Mouse (Mus musculus) MEL (cell line): ENCODE results near the gene Sdhaf1. TPM values are rescaled to one million over a fixed set of nuclear protein-coding genes. Genes with fewer than 3 reads are reported as not detected.
A peak's percentile ranks its signal among the peaks of the same experiment; 100 is the strongest.

Experiments
- DNase-seq: peaks from one replicate; pipeline ENCODE4 v3.0.0; 2011; ENCODE audit warnings: low read depth, low spot score
- H3K27ac ChIP-seq: 2 replicates; pipeline ENCODE4 v1.5.1; 2012; ENCODE audit warnings: low read depth, mild to moderate bottlenecking, control low read depth, low read length, moderate library complexity; ENCODE audit not compliant: control insufficient read depth
- H3K27me3 ChIP-seq, 2 experiments: fragments of 150-350 bp in 1 of 2; sonication (generic) in 1 of 2; 2 replicates each; pipeline ENCODE4 v1.6.1; 2012; ENCODE audit warnings: low read length in 2 of 2, mild to moderate bottlenecking in 2 of 2, improper control_type of control experiment in 1 of 2, moderate library complexity in 1 of 2; ENCODE audit not compliant: insufficient read depth in 2 of 2, control insufficient read depth in 1 of 2
- H3K36me3 ChIP-seq, 2 experiments: 2 replicates each; pipeline ENCODE4 v1.6.1; 2012 to 2014; ENCODE audit warnings: low read length in 2 of 2, improper control_type of control experiment in 1 of 2, inconsistent platforms in 1 of 2, mild to moderate bottlenecking in 1 of 2; ENCODE audit not compliant: insufficient read depth in 2 of 2, control insufficient read depth in 1 of 2
- H3K4me1 ChIP-seq, 2 experiments: fragments of 150-350 bp in 1 of 2; sonication (generic) in 1 of 2; 2 replicates each; pipeline ENCODE4 v1.6.1; 2012; ENCODE audit warnings: low read length in 2 of 2, improper control_type of control experiment in 1 of 2, mild to moderate bottlenecking in 1 of 2; ENCODE audit not compliant: insufficient read depth in 2 of 2, control insufficient read depth in 1 of 2
- H3K4me3 ChIP-seq, 2 experiments: fragments of 150-350 bp in 1 of 2; sonication (generic) in 1 of 2; 2 replicates each; pipeline ENCODE4 v1.5.1; 2012; ENCODE audit warnings: low read depth in 2 of 2, low read length in 2 of 2, mild to moderate bottlenecking in 2 of 2, moderate library complexity in 2 of 2, control low read depth in 1 of 2, improper control_type of control experiment in 1 of 2; ENCODE audit not compliant: control insufficient read depth in 1 of 2, insufficient read depth in 1 of 2
- H3K79me2 ChIP-seq: 2 replicates; pipeline ENCODE4 v1.6.1; 2012; ENCODE audit warnings: mild to moderate bottlenecking, low read length, moderate library complexity; ENCODE audit not compliant: control insufficient read depth, poor library complexity, insufficient read depth
- H3K9ac ChIP-seq: 2 replicates; pipeline ENCODE4 v1.6.1; 2012; ENCODE audit warnings: low read depth, mild to moderate bottlenecking, control low read depth, low read length, moderate library complexity; ENCODE audit not compliant: control insufficient read depth, poor library complexity, severe bottlenecking
- H3K9me3 ChIP-seq: fragments of 150-350 bp; sonication (generic); replicated peaks from 2 replicates; pipeline ENCODE4 v1.6.1; 2012; ENCODE audit warnings: mild to moderate bottlenecking, low read length, improper control_type of control experiment, moderate library complexity; ENCODE audit not compliant: insufficient read depth
- CTCF ChIP-seq, 3 experiments: IDR thresholded peaks in 2 of 3; conservative IDR thresholded peaks in 1 of 3; 2 replicates each; pipeline ENCODE4 v1.5.1; 2011 to 2012; ENCODE audit warnings: low read length in 3 of 3, low read depth in 2 of 3, mild to moderate bottlenecking in 2 of 3, improper control_type of control experiment in 1 of 3, inconsistent platforms in 1 of 3, mixed read lengths in 1 of 3, moderate library complexity in 1 of 3; ENCODE audit not compliant: control insufficient read depth in 1 of 3, insufficient read depth in 1 of 3, poor library complexity in 1 of 3, severe bottlenecking in 1 of 3
- E2F4 ChIP-seq: IDR thresholded peaks from 2 replicates; pipeline ENCODE4 v1.6.1; 2011; ENCODE audit warnings: low read depth, low read length, improper control_type of control experiment, borderline replicate concordance
- KAT2A ChIP-seq: conservative IDR thresholded peaks from 2 replicates; pipeline ENCODE4 v1.6.1; 2012; ENCODE audit warnings: low read depth, low read length, improper control_type of control experiment, inconsistent platforms
- MAX ChIP-seq: IDR thresholded peaks from 2 replicates; pipeline ENCODE4 v1.6.1; 2011; ENCODE audit warnings: low read length, improper control_type of control experiment
- MXI1 ChIP-seq: IDR thresholded peaks from 2 replicates; pipeline ENCODE4 v1.6.1; 2011; ENCODE audit warnings: mild to moderate bottlenecking, low read depth, low read length, improper control_type of control experiment
- NRF1 ChIP-seq: IDR thresholded peaks from 2 replicates; pipeline ENCODE4 v1.6.1; 2014; ENCODE audit warnings: low read depth, mild to moderate bottlenecking, inconsistent platforms, low read length, improper control_type of control experiment, moderate library complexity; ENCODE audit not compliant: poor library complexity, insufficient read depth, severe bottlenecking
- POLR2A ChIP-seq, 2 experiments: IDR thresholded peaks; 2 replicates each; pipeline ENCODE4 v1.6.1; 2011 to 2012; ENCODE audit warnings: low read length in 2 of 2, mild to moderate bottlenecking in 2 of 2, control low read depth in 1 of 2, improper control_type of control experiment in 1 of 2, low read depth in 1 of 2, moderate library complexity in 1 of 2; ENCODE audit not compliant: control insufficient read depth in 1 of 2, insufficient read depth in 1 of 2, poor library complexity in 1 of 2
- RAD21 ChIP-seq: IDR thresholded peaks from 2 replicates; pipeline ENCODE4 v1.6.1; 2011; ENCODE audit warnings: mild to moderate bottlenecking, low read depth, low read length, improper control_type of control experiment
- SIN3A ChIP-seq: IDR thresholded peaks from 2 replicates; pipeline ENCODE4 v1.6.1; 2012; ENCODE audit warnings: low read length, improper control_type of control experiment, inconsistent platforms
- SMC3 ChIP-seq: IDR thresholded peaks from 2 replicates; pipeline ENCODE4 v1.6.1; 2011; ENCODE audit warnings: low read depth, low read length, improper control_type of control experiment
- ZNF384 ChIP-seq: IDR thresholded peaks from 2 replicates; pipeline ENCODE4 v1.6.1; 2012; ENCODE audit warnings: low read depth, mild to moderate bottlenecking, inconsistent platforms, low read length, improper control_type of control experiment
- polyA plus RNA-seq, 2 experiments: library from polyadenylated mRNA; stranded (reverse) in 1 of 2; unstranded in 1 of 2; fragments of >175 nt in 1 of 2; fragments of >200 nt in 1 of 2; gene quantifications; 2 replicates each; pipeline versions ENCODE4 v1.2.1 to v1.2.4; 2012; ENCODE audit warnings: low replicate concordance in 2 of 2, low read depth in 1 of 2; ENCODE audit not compliant: insufficient read length in 2 of 2, insufficient read depth in 1 of 2, missing spikeins in 1 of 2
- total RNA-seq: library from RNA; depleted of rRNA; stranded (reverse); fragments of 300-350 nt; gene quantifications from 2 replicates; pipeline ENCODE4 v1.2.3, GENCODE M21; 2012

Sdhaf1 gene
- total and polyA plus RNA-seq, 3 experiments = 4.3 to 8.1 TPM; not detected in 1

- no peak for TF ChIP-seq SIN3A
- Histone ChIP-seq H3K79me2 (no peaks in the 10 kb centered on the region), H3K36me3 (no peaks in the 10 kb centered on the region), H3K9ac (no peak overlapping the region), H3K27ac (no peak overlapping the region), H3K4me1 (peaks cover 0 to 4% of the 10 kb centered on the region in 2 experiments; a peak in 1 of 4 replicates), H3K9me3 (no peaks in the 10 kb centered on the region), H3K27me3 (0 out of 4 replicates have a peak, but pooled peaks cover 0 to 2% of the 10 kb centered on the region in 2 experiments), H3K4me3 (no peak overlapping the region)
- no peak for DNase-seq
These were observed 26.9 kb downstream of the Sdhaf1 start for GRCm38 (mm10) chr7:30296816-30297215.

- Histone ChIP-seq H3K9ac (no peak overlapping the region), H3K27me3 (0 out of 4 replicates have a peak, but pooled peaks cover 0 to 2% of the 10 kb centered on the region in 2 experiments), H3K4me1 (peaks cover 0 to 4% of the 10 kb centered on the region in 2 experiments; a peak in 1 of 4 replicates), H3K27ac (no peak overlapping the region), H3K4me3 (no peak overlapping the region), H3K79me2 (no peaks in the 10 kb centered on the region), H3K36me3 (no peaks in the 10 kb centered on the region), H3K9me3 (no peaks in the 10 kb centered on the region)
- peak; percentile 40 for DNase-seq
- TF ChIP-seq MAX (no peak), CTCF (IDR thresholded peaks at IDR 0.05 in 2 of 3, conservative IDR thresholded peaks at IDR 0.05 in 1 of 3; ENCODE audit: control insufficient read depth in 1 of 3, insufficient read depth in 1 of 3, low read depth in 2 of 3, low read length in 3 of 3, poor library complexity in 1 of 3, severe bottlenecking in 1 of 3) (no peak), ZNF384 (no peak), E2F4 (no peak)
These were observed 28.6 kb downstream of the Sdhaf1 start for GRCm38 (mm10) chr7:30295103-30295502.

DNA sequence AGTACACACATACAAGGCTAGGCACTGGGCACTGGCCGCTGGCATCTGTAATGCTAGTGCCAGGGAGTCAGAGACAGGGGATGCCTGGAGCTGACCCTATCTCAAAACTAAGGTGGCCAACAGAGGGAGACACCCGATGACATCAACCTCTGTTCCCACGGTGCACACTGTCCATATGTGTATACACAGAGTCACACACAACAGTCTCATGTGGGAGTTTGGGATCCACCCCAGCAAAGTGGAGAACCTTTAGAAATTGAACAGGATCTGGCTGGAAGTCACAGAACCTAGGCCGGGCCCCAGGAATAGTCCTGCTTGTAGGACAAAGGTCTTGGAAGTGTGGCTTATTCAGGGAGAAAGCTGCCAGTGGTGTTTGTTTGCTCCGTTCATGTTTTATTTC, 29.4 kb downstream of the Sdhaf1 start:
- Histone ChIP-seq H3K4me1 (peaks cover 0 to 4% of the 10 kb centered on the region in 2 experiments; a peak in 1 of 4 replicates), H3K27me3 (0 out of 4 replicates have a peak, but pooled peaks cover 0 to 2% of the 10 kb centered on the region in 2 experiments), H3K36me3 (no peaks in the 10 kb centered on the region), H3K9ac (no peak overlapping the region), H3K27ac (no peak overlapping the region), H3K9me3 (no peaks in the 10 kb centered on the region), H3K4me3 (no peak overlapping the region), H3K79me2 (no peaks in the 10 kb centered on the region)
- TF ChIP-seq RAD21 = no peak
- no peak for TF ChIP-seq KAT2A
- no peak for TF ChIP-seq NRF1
- DNase-seq = no peak

- H3K9ac ChIP-seq = no peak overlapping the region
- no peaks in the 10 kb centered on the region for H3K36me3 ChIP-seq
- H3K4me1 ChIP-seq = peaks cover 0 to 4% of the 10 kb centered on the region in 2 experiments; a peak in 1 of 4 replicates
- TF ChIP-seq MXI1 (no peak), SMC3 (no peak), POLR2A (IDR thresholded peaks at IDR 0.05; ENCODE audit: control insufficient read depth in 1 of 2, insufficient read depth in 1 of 2, low read depth in 1 of 2, low read length in 2 of 2, poor library complexity in 1 of 2) (no peak)
- TF ChIP-seq, all 39 proteins: peak for 0
- Histone ChIP-seq H3K4me3 (no peak overlapping the region), H3K9me3 (no peaks in the 10 kb centered on the region), H3K27ac (no peak overlapping the region), H3K79me2 (no peaks in the 10 kb centered on the region), H3K27me3 (0 out of 4 replicates have a peak, but pooled peaks cover 0 to 2% of the 10 kb centered on the region in 2 experiments)
- no peak for DNase-seq
These were observed 29.9 kb downstream of the Sdhaf1 start for GRCm38 (mm10) chr7:30293795-30294194.
